Mouse (Mus musculus): ENCODE results near the gene Zfp934.
"Not testable (repeated sequence)": the region's sequence is repeated elsewhere in the genome, so short reads cannot be mapped to it uniquely, and the experiment has no call there.

The Zfp934 gene

DNA sequence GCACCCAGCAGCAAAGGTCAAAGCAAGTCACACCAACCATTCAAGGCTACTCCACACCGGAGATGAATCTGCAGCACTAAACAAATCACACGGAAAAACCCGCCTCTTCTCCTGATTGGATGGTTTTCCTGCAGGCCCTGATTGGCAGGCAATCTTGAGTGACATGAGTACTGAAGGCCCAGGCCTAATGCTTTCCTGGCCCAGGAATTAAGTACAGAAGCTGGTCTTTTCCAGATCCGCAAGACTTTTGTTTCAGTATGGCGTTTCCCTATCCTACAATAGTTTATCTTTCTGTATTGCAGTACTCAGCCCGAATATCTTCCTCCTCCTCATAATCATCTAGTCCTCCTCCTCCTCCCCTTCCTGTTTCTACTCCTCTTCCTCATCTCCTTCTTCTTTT is at the start of gene Zfp934:
Gene Zfp934 (minus strand): TSS at position 101 of the 400 bp plus-strand sequence.
- not testable (repeated sequence) for DNase-seq

DNA sequence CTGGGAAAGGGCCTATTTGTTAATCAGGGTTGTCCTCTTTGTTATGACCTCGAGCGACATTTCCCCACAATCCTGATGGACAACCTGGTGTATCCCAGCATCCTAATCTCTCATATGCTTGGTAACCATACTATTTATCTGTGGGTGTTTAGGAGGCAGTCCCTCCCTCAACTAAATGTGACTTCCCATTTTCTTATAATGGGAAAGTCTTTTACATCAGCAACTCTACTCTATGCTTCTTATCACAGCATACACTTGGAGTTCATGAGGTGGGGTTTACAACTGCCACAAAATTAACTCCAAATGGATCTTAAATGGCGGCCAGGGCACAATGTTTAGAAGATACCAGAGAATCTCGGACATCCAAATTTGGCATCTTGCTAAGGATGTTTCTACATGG is 46.5 kb upstream of the Zfp934 start:
- DNase-seq, result not testable (repeated sequence)

DNA sequence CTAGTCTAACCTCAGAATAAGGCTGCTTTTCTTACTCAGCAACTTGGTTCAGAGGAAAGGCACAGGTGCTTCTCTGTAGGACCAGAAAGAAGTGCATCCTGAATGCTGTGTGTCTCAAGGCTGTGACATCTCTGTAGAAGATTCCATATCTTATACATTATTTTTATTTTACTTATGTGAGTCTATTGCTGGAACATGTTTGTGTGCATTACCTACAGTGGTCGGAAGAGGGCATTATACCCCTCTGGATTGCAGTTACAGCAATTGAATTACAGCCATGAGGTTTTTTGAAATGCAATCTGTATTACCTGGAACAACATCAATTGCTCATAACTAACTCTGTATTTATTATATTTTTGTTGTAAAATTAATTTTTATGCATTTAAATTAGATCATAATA is 9.3 kb downstream of the Zfp934 start:
- peak in 1 of 2 experiments; percentile 2 for DNase-seq

DNA sequence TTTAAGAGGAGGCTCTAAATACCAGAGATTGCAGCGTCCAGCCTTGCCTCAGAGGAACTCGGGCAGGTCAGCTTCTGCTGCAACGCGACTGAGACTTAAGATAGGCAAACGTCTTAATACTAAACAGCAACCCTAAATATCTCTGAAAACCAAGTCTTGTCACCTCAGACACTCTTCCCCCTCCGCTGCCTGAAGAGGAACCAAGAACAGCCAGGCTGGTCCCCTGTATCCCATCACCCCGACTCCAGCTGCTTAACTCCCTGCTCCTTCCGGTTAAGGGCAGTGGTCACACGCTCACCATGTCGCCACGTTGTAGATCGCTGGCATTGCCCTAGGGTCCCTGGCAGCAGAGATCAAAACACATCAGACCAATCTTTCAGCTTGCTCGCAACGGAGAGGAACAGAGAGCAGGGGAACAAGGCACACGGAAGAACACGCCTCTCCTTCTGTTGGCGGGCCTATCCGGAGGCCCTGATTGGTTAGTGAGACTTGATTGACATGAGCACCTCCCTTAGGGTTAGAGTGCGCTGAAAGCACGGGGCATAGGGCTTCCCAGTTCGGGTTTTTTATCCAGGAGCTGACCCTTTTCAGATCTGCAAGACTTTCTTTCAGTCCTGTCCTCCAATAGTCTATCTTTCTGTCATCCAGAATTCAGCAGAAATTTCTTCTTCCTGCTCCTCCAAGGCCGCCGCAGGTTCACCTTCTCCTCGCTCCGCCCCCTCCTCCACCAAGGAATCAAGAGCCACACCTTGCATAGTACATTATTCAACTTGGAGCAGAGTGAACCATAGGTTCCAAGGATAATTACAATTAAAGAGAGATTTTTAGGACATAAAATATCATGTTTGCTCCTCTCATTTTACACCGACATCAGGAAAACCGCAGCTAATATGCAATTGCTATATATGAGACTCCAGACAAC is 12.5 kb downstream of the Zfp934 start, which contains the start of gene Zfp935:
Gene Zfp935 (minus strand): TSS at position 323 of the 922 bp plus-strand sequence.
- DNase-seq, result peak; percentile 74 to 80

DNA sequence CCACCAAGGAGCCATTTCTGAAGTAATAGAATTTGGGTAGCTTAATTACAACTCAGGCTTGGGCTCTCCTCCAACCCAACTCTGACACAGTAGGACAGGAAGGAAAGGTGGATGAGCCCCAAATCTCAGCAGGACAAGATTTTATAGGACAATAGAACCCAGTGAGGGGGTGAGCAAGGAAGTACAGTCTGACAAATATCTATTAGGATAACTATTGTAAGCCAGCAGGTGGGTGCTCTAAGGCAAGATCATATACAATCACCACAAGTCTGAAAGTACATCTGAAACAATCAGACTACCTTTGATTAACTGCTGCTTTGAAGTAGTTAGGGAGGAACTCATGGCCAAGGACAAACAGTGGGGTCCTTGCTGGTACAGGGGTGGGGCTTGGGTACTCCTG is 40.9 kb downstream of the Zfp934 start:
- DNase-seq, result not testable (repeated sequence)

DNA sequence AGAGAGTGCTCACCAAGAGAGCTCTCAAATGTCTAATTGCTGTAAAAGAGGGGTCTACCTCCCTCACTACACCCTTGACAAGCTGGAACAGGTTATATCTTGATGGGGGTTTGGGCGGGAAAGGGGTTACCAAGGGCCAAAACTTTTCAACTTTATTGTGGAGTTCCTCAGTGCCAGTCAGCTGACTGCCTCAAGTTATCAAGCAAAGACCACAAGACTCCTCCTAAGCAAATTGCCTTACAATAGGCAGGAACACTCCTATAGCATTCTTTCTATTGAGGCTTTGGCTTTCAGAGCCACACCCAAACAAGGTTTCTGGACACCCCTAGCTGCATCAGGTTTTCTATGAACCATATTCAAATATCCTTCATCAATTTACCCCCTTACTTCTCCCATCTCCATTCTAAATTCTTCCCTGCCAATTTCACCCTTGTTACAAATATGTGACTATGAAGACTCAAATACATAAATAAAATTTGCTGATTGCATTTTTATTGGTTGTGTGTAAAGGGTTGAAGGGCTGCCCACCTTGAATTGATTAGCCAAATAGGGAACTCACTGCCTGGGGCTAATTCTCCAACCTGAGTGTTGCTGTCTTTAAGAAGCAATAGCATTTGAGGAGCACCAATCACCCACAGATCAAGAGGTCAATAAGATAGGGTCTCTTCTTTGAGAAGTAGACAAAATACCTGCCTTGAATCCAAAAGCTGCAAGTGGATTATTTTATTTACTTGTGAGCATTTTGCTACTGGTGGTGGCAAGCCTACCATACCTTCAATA is 60.2 kb downstream of the Zfp934 start:
- DNase-seq, result not testable (repeated sequence)

DNA sequence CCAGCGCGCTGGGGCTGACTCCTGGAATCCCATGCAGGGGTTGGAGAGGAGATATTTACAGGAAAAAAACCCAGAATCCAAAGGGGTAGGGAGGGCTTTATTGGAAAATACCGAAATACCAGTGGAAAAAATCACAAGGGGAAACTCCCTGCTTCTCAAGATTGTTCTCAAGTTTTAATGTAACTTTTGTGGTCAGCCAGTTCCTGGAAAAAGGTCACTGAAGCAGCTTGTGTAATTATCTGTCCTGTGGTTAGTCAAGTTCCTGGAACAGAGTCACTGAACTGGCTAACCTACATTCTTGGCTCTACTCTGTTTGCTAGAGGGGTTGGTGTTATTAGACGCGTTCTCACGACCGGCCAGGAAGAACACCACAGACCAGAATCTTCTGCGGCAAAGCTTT is 98.3 kb downstream of the Zfp934 start:
- DNase-seq, result not testable (repeated sequence)

DNA sequence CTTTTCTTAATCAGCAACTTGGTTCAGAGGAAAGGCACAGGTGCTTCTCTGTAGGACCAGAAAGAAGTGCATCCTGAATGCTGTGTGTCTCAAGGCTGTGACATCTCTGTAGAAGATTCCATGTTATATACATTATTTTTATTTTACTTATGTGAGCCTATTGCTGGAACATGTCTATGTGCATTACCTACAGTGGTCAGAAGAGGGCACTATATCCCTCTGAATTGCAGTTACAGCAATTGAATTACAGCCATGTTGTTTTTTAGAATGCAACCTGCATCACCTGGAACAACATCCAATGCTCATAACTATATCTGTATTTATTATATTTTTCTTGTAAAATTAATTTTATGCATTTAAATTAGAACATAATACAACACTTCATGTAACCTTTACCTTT is 101.1 kb downstream of the Zfp934 start:
- DNase-seq, result not testable (repeated sequence)

DNA sequence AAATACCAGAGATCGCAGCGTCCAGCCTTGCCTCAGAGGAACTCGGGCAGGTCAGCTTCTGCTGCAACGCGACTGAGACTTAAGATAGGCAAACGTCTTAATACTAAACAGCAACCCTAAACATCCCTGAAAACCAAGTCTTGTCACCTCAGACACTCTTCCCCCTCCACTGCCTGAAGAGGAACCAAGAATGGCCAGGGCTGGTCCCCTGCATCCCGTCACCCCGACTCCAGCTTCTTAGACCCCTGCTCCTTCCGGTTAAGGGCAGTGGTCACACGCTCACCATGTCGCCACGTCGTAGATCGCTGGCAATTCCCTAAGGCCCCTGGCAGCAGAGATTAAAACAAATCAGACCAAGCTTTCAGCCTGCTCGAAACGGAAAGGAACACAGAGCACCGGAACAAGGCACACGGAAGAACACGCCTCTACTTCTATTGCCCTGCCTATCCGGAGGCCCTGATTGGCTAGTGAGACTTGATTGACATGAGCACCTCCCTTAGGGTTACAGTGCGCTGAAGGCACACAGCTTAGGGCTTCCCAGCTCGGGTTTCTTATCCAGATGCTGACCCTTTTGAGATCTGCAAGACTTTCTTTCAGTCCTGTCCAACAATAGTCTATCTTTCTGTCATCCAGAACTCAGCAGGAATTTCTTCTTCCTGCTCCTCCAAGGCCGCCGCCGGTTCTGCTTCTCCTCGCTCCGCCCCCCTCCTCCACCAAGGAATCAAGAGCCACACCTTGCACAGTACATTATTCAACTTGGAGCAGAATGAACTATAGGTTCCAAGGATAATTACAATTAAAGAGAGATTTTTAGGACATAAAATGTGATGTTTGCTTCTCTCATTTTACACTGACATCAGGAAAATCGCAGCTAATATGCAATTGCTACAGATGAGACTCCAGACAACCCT is 104.3 kb downstream of the Zfp934 start, which contains the start of gene Gm49359:
Gene Gm49359 (minus strand): TSS at position 409 of the 911 bp plus-strand sequence.
- DNase-seq, result peak; percentile 85 to 87
